ENCODE assay signal across 8 mouse cellular contexts in the genomic region with DNA sequence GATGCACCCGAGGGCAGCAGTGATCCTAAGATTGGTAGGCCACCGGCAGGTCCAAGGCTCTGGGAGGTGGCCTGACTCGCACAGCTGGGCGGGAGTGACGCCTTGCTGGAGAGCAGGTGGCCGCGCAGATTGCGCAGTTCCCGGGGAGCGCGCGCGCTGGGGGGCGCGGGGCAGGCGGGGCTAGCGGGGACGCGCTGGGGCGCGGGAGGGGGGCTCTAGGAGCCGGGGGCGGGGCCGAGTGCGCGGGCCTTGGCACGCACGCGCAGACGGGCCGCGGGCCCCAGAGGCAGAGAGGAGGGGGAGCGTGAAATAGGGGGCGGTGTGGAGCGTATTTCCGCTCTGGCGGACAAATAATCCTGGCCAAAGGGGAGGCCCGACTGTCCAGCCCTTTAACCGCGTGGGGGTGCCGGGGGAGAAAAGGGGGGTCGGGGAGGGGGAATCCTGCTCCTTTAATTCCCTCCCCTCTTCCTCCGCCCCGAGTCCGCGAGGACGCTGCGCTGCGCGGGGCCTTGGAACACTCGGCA. TPM values are rescaled to one million over a fixed set of nuclear protein-coding genes. Genes with fewer than 3 reads are reported as not detected.
DNase-seq lines count a peak whose midpoint lies in the region; ATAC-seq and TF ChIP-seq lines count a peak whose summit lies in the region.

No protein-coding gene starts in this region.

- 2% methylated on average over 21 of the region's 51 CpGs for WGBS in hindbrain, postnatal 0 days
- WGBS in macrophage (ENCODE audit: missing documents), result 4% methylated on average over 20 of the region's 51 CpGs

- DNase-seq in gastrocnemius, adult 2 months, result peak; percentile 98
- DNase-seq in hindbrain, postnatal 0 days (ENCODE audit: low spot score), result peak; percentile 99
- DNase-seq in left cerebral cortex, adult 2 months (ENCODE audit: extremely low spot score in 1 of 2, low spot score in 2 of 2), result peak; percentile 91 to 93
- DNase-seq in retina, postnatal 7 days (ENCODE audit: low read depth, low spot score), result peak; percentile 98
- peak; percentile 86 to 93 for DNase-seq in urinary bladder, adult 18-20 months (ENCODE audit: low spot score in 2 of 2)

- peaks cover 15% of the 10 kb centered on the region; the same call in 1 of the 2 replicates for H3K4me1 ChIP-seq in hindbrain, postnatal 0 days (ENCODE audit: insufficient read depth, low read length)

- H3K27ac ChIP-seq in gastrocnemius, adult 2 months, result peak overlapping the region; percentile 95
- peak overlapping the region; percentile 91 for H3K27ac ChIP-seq in hindbrain, postnatal 0 days
- H3K27ac ChIP-seq in left cerebral cortex, adult 2 months, result peak overlapping the region; percentile 91
- H3K27ac ChIP-seq in macrophage, result peak overlapping the region; percentile 54

- no peaks in the 10 kb centered on the region for H3K27me3 ChIP-seq in hindbrain, postnatal 0 days (ENCODE audit: insufficient read depth, low read length)

- TF ChIP-seq CTCF in gastrocnemius, adult 2 months (IDR thresholded peaks at IDR 0.05), result peak; percentile 10; the same call in 1 of the 2 replicates
- TF ChIP-seq CTCF in hindbrain, postnatal 0 days (IDR thresholded peaks at IDR 0.05; ENCODE audit: low read depth), result peak; percentile 20; the same call in 1 of the 2 replicates
- TF ChIP-seq CTCF in left cerebral cortex, adult 2 months (IDR thresholded peaks at IDR 0.05), result peak; percentile 6; the same call in 1 of the 2 replicates

- H3K4me3 ChIP-seq in gastrocnemius, adult 2 months, result peak overlapping the region; percentile 89
- peak overlapping the region; percentile 75 for H3K4me3 ChIP-seq in hindbrain, postnatal 0 days (ENCODE audit: low read length)
- peak overlapping the region; percentile 69 for H3K4me3 ChIP-seq in left cerebral cortex, adult 2 months
- peak overlapping the region; percentile 14; the same call in 1 of the 2 replicates for H3K4me3 ChIP-seq in macrophage (ENCODE audit: inconsistent target)

- peaks cover 2% of the 10 kb centered on the region for H3K79me2 ChIP-seq in macrophage (ENCODE audit: inconsistent target)

- peak overlapping the region; percentile 85 for H3K9ac ChIP-seq in hindbrain, postnatal 0 days (replicated peaks; ENCODE audit: low read length)

- peak overlapping the region; percentile 90 for H3K4me2 ChIP-seq in hindbrain, postnatal 0 days (ENCODE audit: low read depth, low read length)

- peak; percentile 41 for ATAC-seq in activated CD4-positive, CD25-positive, alpha-beta regulatory T cell, adult 4 months
- peak; percentile 57 for ATAC-seq in common myeloid progenitor, adult 5-6 weeks (replicated peaks; ENCODE audit: low read depth, poor library complexity, severe bottlenecking)
- ATAC-seq in hindbrain, postnatal 0 days, result peak; percentile 94

- H3K9me3 ChIP-seq in hindbrain, postnatal 0 days (ENCODE audit: low read length), result no peaks in the 10 kb centered on the region

- H3K36me3 ChIP-seq in hindbrain, postnatal 0 days (ENCODE audit: insufficient read depth, low read length), result no peaks in the 10 kb centered on the region; the same call in 1 of the 2 replicates
- no peaks in the 10 kb centered on the region for H3K36me3 ChIP-seq in macrophage (ENCODE audit: inconsistent target)

- intact Hi-C loops in gastrocnemius, adult 2 months (cut with DNase I), result loop anchor here (2.0 kb wide), 1 partner anchor 43 kb away; a partner anchor contains a TSS
- intact Hi-C loops in left cerebral cortex, adult 2 months (cut with DNase I), result loop anchor here (5.0 to 10.0 kb wide), 3 partner anchors 242 to 769 kb away; a partner anchor contains a TSS

RNA-seq across cellular contexts. Expression of a gene that starts 3.9 kb away (rescaled TPM):
- polyA plus RNA-seq in activated CD4-positive, CD25-positive, alpha-beta regulatory T cell, adult 4 months (2017; shearing (Covaris generic)), result under 1 TPM in 1 of 2 experiments, not detected in 1; 0.73 TPM
- total RNA-seq in common myeloid progenitor, adult 5-6 weeks (2017), result 2.8 and 10.0 TPM in 2 replicates
- 1 to 10 TPM; 1.3 to 3.4 TPM for total RNA-seq in gastrocnemius, adult 2 months (2021)
- 5.4 and 7.8 TPM in 2 replicates for total RNA-seq in hindbrain, postnatal 0 days (2014; rRNA removed)
- 5.5 and 6.0 TPM in 2 replicates for polyA plus RNA-seq in hindbrain, postnatal 0 days (2015; fragmentation: Nextera tagmentation; extraction: Ambion mirVana)
- total RNA-seq in left cerebral cortex, adult 2 months (2021), result 1 to 10 TPM; 2.1 to 2.2 TPM
- total RNA-seq in macrophage (2018; cell fraction: chromatin; rRNA removed), result 1 to 10 TPM in 15 of 26 experiments, under 1 TPM in 4, not detected in 7; 0.47 to 4.5 (median 2.3) TPM
- 1 to 10 TPM in 15 of 26 experiments, under 1 TPM in 11; 0.43 to 2.4 (median 1.1) TPM for total RNA-seq in macrophage (2018; cell fraction: cytosol; rRNA removed)
- 1 to 10 TPM in 17 of 26 experiments, under 1 TPM in 7, not detected in 2; 0.38 to 3.6 (median 1.5) TPM for total RNA-seq in macrophage (2018; cell fraction: nucleus; rRNA removed)
- 0.63 to 0.95 TPM (median 0.86 TPM) in 3 replicates for polyA plus RNA-seq in macrophage (2018)

RNA-seq across cellular contexts. Expression of a gene that starts 4.1 kb away (rescaled TPM):
- 10 to 100 TPM; 32.8 to 37.0 TPM for polyA plus RNA-seq in activated CD4-positive, CD25-positive, alpha-beta regulatory T cell, adult 4 months (2017; shearing (Covaris generic))
- 96.6 and 107 TPM in 2 replicates for total RNA-seq in common myeloid progenitor, adult 5-6 weeks (2017)
- total RNA-seq in gastrocnemius, adult 2 months (2021), result 10 to 100 TPM; 28.0 to 29.6 TPM
- 309 and 317 TPM in 2 replicates for total RNA-seq in hindbrain, postnatal 0 days (2014; rRNA removed)
- polyA plus RNA-seq in hindbrain, postnatal 0 days (2015; fragmentation: Nextera tagmentation; extraction: Ambion mirVana), result 57.4 and 57.6 TPM in 2 replicates
- 100 to 1,000 TPM; 175 to 184 TPM for total RNA-seq in left cerebral cortex, adult 2 months (2021)
- 100 to 1,000 TPM; 163 to 755 (median 449) TPM for total RNA-seq in macrophage (2018; cell fraction: chromatin; rRNA removed)
- total RNA-seq in macrophage (2018; cell fraction: cytosol; rRNA removed), result 100 to 1,000 TPM in 12 of 26 experiments, 10 to 100 TPM in 14; 65.9 to 135 (median 97.1) TPM
- 100 to 1,000 TPM; 118 to 294 (median 219) TPM for total RNA-seq in macrophage (2018; cell fraction: nucleus; rRNA removed)
- 59.6 to 100 TPM (median 69.3 TPM) in 3 replicates for polyA plus RNA-seq in macrophage (2018)

RNA-seq across cellular contexts. Expression of a gene that starts 12.3 kb away (rescaled TPM):
- not detected for polyA plus RNA-seq in activated CD4-positive, CD25-positive, alpha-beta regulatory T cell, adult 4 months (2017; shearing (Covaris generic))
- not detected in 2 replicates for total RNA-seq in common myeloid progenitor, adult 5-6 weeks (2017)
- not detected for total RNA-seq in gastrocnemius, adult 2 months (2021)
- not detected in 2 replicates for total RNA-seq in hindbrain, postnatal 0 days (2014; rRNA removed)
- polyA plus RNA-seq in hindbrain, postnatal 0 days (2015; fragmentation: Nextera tagmentation; extraction: Ambion mirVana), result not detected in 2 replicates
- not detected for total RNA-seq in left cerebral cortex, adult 2 months (2021)
- total RNA-seq in macrophage (2018; cell fraction: chromatin; rRNA removed), result under 1 TPM in 10 of 26 experiments, not detected in 16; 0.30 to 0.89 (median 0.43) TPM
- under 1 TPM in 4 of 26 experiments, not detected in 22; 0.04 to 0.18 (median 0.12) TPM for total RNA-seq in macrophage (2018; cell fraction: cytosol; rRNA removed)
- total RNA-seq in macrophage (2018; cell fraction: nucleus; rRNA removed), result under 1 TPM in 1 of 26 experiments, not detected in 25; 0.48 TPM
- not detected in 3 replicates for polyA plus RNA-seq in macrophage (2018)

RNA-seq across cellular contexts. Expression of a gene that starts 14.9 kb away (rescaled TPM):
- not detected for polyA plus RNA-seq in activated CD4-positive, CD25-positive, alpha-beta regulatory T cell, adult 4 months (2017; shearing (Covaris generic))
- 11.1 and 16.2 TPM in 2 replicates for total RNA-seq in common myeloid progenitor, adult 5-6 weeks (2017)
- 1 to 10 TPM; 5.2 to 8.3 TPM for total RNA-seq in gastrocnemius, adult 2 months (2021)
- 20.7 and 31.1 TPM in 2 replicates for total RNA-seq in hindbrain, postnatal 0 days (2014; rRNA removed)
- polyA plus RNA-seq in hindbrain, postnatal 0 days (2015; fragmentation: Nextera tagmentation; extraction: Ambion mirVana), result 5.1 and 6.5 TPM in 2 replicates
- 1 to 10 TPM; 6.5 to 7.4 TPM for total RNA-seq in left cerebral cortex, adult 2 months (2021)
- total RNA-seq in macrophage (2018; cell fraction: chromatin; rRNA removed), result 1 to 10 TPM in 18 of 26 experiments, under 1 TPM in 3, not detected in 5; 0.55 to 7.8 (median 2.0) TPM
- 1 to 10 TPM in 25 of 26 experiments, under 1 TPM in 1; 0.99 to 8.5 (median 5.8) TPM for total RNA-seq in macrophage (2018; cell fraction: cytosol; rRNA removed)
- 1 to 10 TPM in 23 of 26 experiments, under 1 TPM in 3; 0.54 to 9.1 (median 3.3) TPM for total RNA-seq in macrophage (2018; cell fraction: nucleus; rRNA removed)
- polyA plus RNA-seq in macrophage (2018), result 5.4 to 6.2 TPM (median 5.5 TPM) in 3 replicates

RNA-seq across cellular contexts. Expression of a gene that starts 20.1 kb away (rescaled TPM):
- not detected for polyA plus RNA-seq in activated CD4-positive, CD25-positive, alpha-beta regulatory T cell, adult 4 months (2017; shearing (Covaris generic))
- not detected in 2 replicates for total RNA-seq in common myeloid progenitor, adult 5-6 weeks (2017)
- total RNA-seq in gastrocnemius, adult 2 months (2021), result not detected
- total RNA-seq in hindbrain, postnatal 0 days (2014; rRNA removed), result 0.22 TPM in 1 of 2 replicates, not detected in the other
- 0.18 and 0.25 TPM in 2 replicates for polyA plus RNA-seq in hindbrain, postnatal 0 days (2015; fragmentation: Nextera tagmentation; extraction: Ambion mirVana)
- under 1 TPM; 0.45 to 0.79 TPM for total RNA-seq in left cerebral cortex, adult 2 months (2021)
- total RNA-seq in macrophage (2018; cell fraction: chromatin; rRNA removed), result not detected
- not detected for total RNA-seq in macrophage (2018; cell fraction: cytosol; rRNA removed)
- not detected for total RNA-seq in macrophage (2018; cell fraction: nucleus; rRNA removed)
- not detected in 3 replicates for polyA plus RNA-seq in macrophage (2018)

Comparison
In these comparisons a context has a peak if more than half of its experiments do, and no peak if none do; other contexts are left out.
1. Peak in every context shown above with its lines: DNase-seq, ATAC-seq, H3K4me3 ChIP-seq and H3K27ac ChIP-seq.
2. ATAC-seq: peak in every context shown above with its lines; median percentile 94 in hindbrain, postnatal 0 days; 57 in common myeloid progenitor, adult 5-6 weeks; 41 in activated CD4-positive, CD25-positive, alpha-beta regulatory T cell, adult 4 months.
3. H3K4me3 ChIP-seq: peak in every context shown above with its lines; median percentile 89 in gastrocnemius, adult 2 months; 75 in hindbrain, postnatal 0 days; 69 in left cerebral cortex, adult 2 months; 14 in macrophage.